Comparison of ENCODE assay signal across 8 mouse cellular contexts in genomic region chr1:52113067-52113665, GRCm38 (mm10). TPM values are rescaled to one million over a fixed set of nuclear protein-coding genes. Genes with fewer than 3 reads are reported as not detected.
DNase-seq lines count a peak whose midpoint lies in the region; ATAC-seq and TF ChIP-seq lines count a peak whose summit lies in the region.

No protein-coding gene starts in this region.

- no peaks in the 10 kb centered on the region for H3K36me3 ChIP-seq in heart, embryonic 14.5 days (ENCODE audit: control insufficient read depth, insufficient read depth, low read length)
- H3K36me3 ChIP-seq in G1E (replicated peaks) = no peaks in the 10 kb centered on the region
- no peaks in the 10 kb centered on the region for H3K36me3 ChIP-seq in forebrain, postnatal 0 days (ENCODE audit: insufficient read depth)
- H3K36me3 ChIP-seq in macrophage (ENCODE audit: inconsistent target) = no peaks in the 10 kb centered on the region

- H3K9me3 ChIP-seq in heart, embryonic 14.5 days (ENCODE audit: control insufficient read depth, low read length) = no peaks in the 10 kb centered on the region
- no peaks in the 10 kb centered on the region for H3K9me3 ChIP-seq in G1E (replicated peaks)
- no peaks in the 10 kb centered on the region for H3K9me3 ChIP-seq in forebrain, postnatal 0 days (ENCODE audit: low read length)

- DNase-seq in heart, postnatal 10 days = no peak
- no peak for DNase-seq in G1E (ENCODE audit: low spot score)
- DNase-seq in forebrain, postnatal 0 days = no peak
- no peak for DNase-seq in ovary, postnatal 36 days (ENCODE audit: low spot score)
- no peak for DNase-seq in right cerebral cortex, postnatal 14 days
- no peak for DNase-seq in adrenal gland, adult (ENCODE audit: inconsistent age in 2 of 2, low spot score in 1 of 2)

- 31% methylated on average over 7 of the region's 7 CpGs for WGBS in heart, embryonic 14.5 days
- WGBS in forebrain, postnatal 0 days = 23% methylated on average over 7 of the region's 7 CpGs
- 9% methylated on average over 6 of the region's 7 CpGs for WGBS in macrophage (ENCODE audit: missing documents)

- TF ChIP-seq CTCF in G1E (IDR thresholded peaks at IDR 0.05; ENCODE audit: low read depth, low read length) = no peak
- TF ChIP-seq CTCF in forebrain, postnatal 0 days (IDR thresholded peaks at IDR 0.05; ENCODE audit: low read depth) = no peak

- H3K9ac ChIP-seq in heart, embryonic 14.5 days (ENCODE audit: low read length) = peak overlapping the region; percentile 77
- peak overlapping the region; percentile 66 for H3K9ac ChIP-seq in forebrain, postnatal 0 days

- peaks cover 3 to 4% of the 10 kb centered on the region in 2 experiments; a peak in 3 of 4 replicates for H3K4me1 ChIP-seq in heart, embryonic 14.5 days (ENCODE audit: control insufficient read depth in 2 of 2, insufficient read depth in 2 of 2, low read length in 2 of 2)
- H3K4me1 ChIP-seq in G1E (ENCODE audit: insufficient read depth, low read depth, low read length) = peaks cover 18% of the 10 kb centered on the region
- H3K4me1 ChIP-seq in forebrain, postnatal 0 days (ENCODE audit: insufficient read depth) = peaks cover 6% of the 10 kb centered on the region; the same call in 1 of the 2 replicates

- H3K4me3 ChIP-seq in heart, embryonic 14.5 days (ENCODE audit: control insufficient read depth in 1 of 2, insufficient read depth in 1 of 2, low read depth in 1 of 2, low read length in 2 of 2) = peak overlapping the region; percentile 41 to 46
- H3K4me3 ChIP-seq in G1E (ENCODE audit: low read depth, low read length) = peak overlapping the region; percentile 73
- peak overlapping the region; percentile 32 for H3K4me3 ChIP-seq in forebrain, postnatal 0 days (ENCODE audit: low read depth, low read length)
- H3K4me3 ChIP-seq in macrophage (ENCODE audit: inconsistent target) = peak overlapping the region; percentile 18; the same call in 1 of the 2 replicates

- H3K4me2 ChIP-seq in heart, embryonic 14.5 days (ENCODE audit: low read length) = peak overlapping the region; percentile 72
- H3K4me2 ChIP-seq in forebrain, postnatal 0 days (ENCODE audit: low read depth) = peak overlapping the region; percentile 55

- H3K27me3 ChIP-seq in heart, embryonic 14.5 days (ENCODE audit: control insufficient read depth, insufficient read depth, low read length) = no peaks in the 10 kb centered on the region
- peaks cover 2% of the 10 kb centered on the region; the same call in 1 of the 2 replicates for H3K27me3 ChIP-seq in G1E (ENCODE audit: insufficient read depth, low read length)
- H3K27me3 ChIP-seq in forebrain, postnatal 0 days (ENCODE audit: insufficient read depth, low read length) = no peaks in the 10 kb centered on the region

- H3K27ac ChIP-seq in heart, embryonic 14.5 days (replicated peaks in 1 of 2; ENCODE audit: control insufficient read depth in 1 of 2, insufficient read depth in 1 of 2, low read depth in 2 of 2, low read length in 2 of 2) = peak overlapping the region; percentile 81 to 82
- H3K27ac ChIP-seq in forebrain, postnatal 0 days (ENCODE audit: low read depth, low read length) = peak overlapping the region; percentile 86
- peak overlapping the region; percentile 72 for H3K27ac ChIP-seq in macrophage

- no peak for ATAC-seq in heart, embryonic 14.5 days (ENCODE audit: insufficient number of reproducible peaks, insufficient read depth, low FRiP score, low read depth)
- no peak for ATAC-seq in G1E (ENCODE audit: extremely low read depth, insufficient number of reproducible peaks, low FRiP score, poor library complexity, severe bottlenecking)
- ATAC-seq in forebrain, postnatal 0 days = no peak

- H3K79me2 ChIP-seq in macrophage (ENCODE audit: inconsistent target) = no peaks in the 10 kb centered on the region

- intact Hi-C loops in heart, postnatal 10 days (cut with DNase I) = no loop called here

RNA-seq across cellular contexts. Expression of gene Stat1, which starts 6.1 kb away (rescaled TPM):
- 31.7 and 38.0 TPM in 2 replicates for polyA plus RNA-seq in heart, embryonic 14.5 days (2014; fragmentation: Nextera tagmentation; extraction: Ambion mirVana)
- total RNA-seq in heart, postnatal 10 days (2021) = 10 to 100 TPM; 20.2 to 26.4 TPM
- total RNA-seq in G1E (2014; fragmentation: Nextera tagmentation) (63.7 and 66.1 TPM in 2 replicates), G1E (2017) (72.5 and 77.0 TPM in 2 replicates)
- polyA plus RNA-seq in G1E (2012) (6.8 and 10.2 TPM in 2 replicates), macrophage (2018) (230 to 518 TPM (median 277 TPM) in 3 replicates)
- 10.9 and 22.3 TPM in 2 replicates for total RNA-seq in forebrain, postnatal 0 days (2014; rRNA removed)
- 9.3 and 12.2 TPM in 2 replicates for polyA plus RNA-seq in forebrain, postnatal 0 days (2015; fragmentation: Nextera tagmentation; extraction: Ambion mirVana)
- 1,000 to 10,000 TPM in 11 of 26 experiments, 100 to 1,000 TPM in 15; 220 to 2,159 (median 851) TPM for total RNA-seq in macrophage (2018; cell fraction: chromatin; rRNA removed)
- 1,000 to 10,000 TPM in 11 of 26 experiments, 100 to 1,000 TPM in 15; 200 to 1,584 (median 595) TPM for total RNA-seq in macrophage (2018; cell fraction: cytosol; rRNA removed)
- 1,000 to 10,000 TPM in 12 of 26 experiments, 100 to 1,000 TPM in 14; 209 to 1,911 (median 748) TPM for total RNA-seq in macrophage (2018; cell fraction: nucleus; rRNA removed)

Comparison
In these comparisons a context has a peak if more than half of its experiments do, and no peak if none do; other contexts are left out.
1. H3K4me3 ChIP-seq: peak in every context shown above with its lines; median percentile 73 in G1E; 44 in heart, embryonic 14.5 days; 32 in forebrain, postnatal 0 days; 18 in macrophage.